Mouse (Mus musculus) T-helper 1 cell (primary cell): ENCODE data around the gene Gm11020.
"Not testable (repeated sequence)": the region's sequence is repeated elsewhere in the genome, so short reads cannot be mapped to it uniquely, and the experiment has no call there.

Experiments
- in situ Hi-C: fragments of 300-600 bp; cut with MboI, MseI; formaldehyde crosslinking; loops from one replicate; pipeline ENCODE4 v1.15.1; 2025; ENCODE audit warnings: high pct_unique_total_duplicates

Gene Gm11020

DNA sequence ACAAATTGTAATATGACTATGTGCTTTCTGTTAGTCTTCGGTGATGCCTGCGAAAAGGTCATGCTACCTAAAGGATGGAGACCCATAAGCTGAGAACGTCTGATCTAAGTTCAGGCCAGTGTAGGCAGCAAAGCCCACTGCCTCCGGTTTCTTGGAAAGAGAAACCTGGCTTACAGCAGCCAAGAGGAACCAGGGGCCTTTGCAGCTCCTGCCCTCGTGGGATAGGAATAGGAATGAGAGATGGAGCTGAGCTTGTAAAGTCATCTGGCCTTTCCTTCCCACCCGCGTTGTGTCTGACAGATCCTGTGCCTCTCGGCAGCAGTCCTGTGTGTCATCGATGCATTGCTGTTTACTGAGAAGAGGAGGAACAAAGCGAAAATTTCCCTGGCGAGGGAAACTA lies at the start of gene Gm11020:
Gene Gm11020, plus strand, starts transcription at position 301 of the 400 bp plus-strand sequence.
- in situ Hi-C loops, result not testable (repeated sequence)

DNA sequence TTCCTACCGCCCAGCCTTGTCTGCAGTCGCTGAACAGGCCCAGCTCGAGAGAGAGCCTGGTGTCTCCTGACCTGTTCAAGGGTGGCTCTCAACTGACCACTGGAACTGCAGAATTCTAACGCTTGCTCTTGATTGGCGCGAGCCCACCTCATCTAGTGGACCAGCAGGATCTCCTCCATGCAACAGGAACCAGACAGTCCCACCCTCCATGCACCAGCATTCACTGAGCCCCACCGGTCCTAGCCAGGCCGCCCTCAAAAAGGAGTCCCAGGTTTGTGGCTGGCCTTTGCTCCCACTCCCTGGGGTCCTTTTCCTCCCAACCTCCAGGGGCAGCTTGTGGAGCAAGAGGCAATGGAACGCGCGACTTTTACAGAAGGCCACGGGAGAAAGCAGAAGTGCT lies 28.3 kb upstream of the Gm11020 start, which contains the start of gene Cmtm2a:
Gene Cmtm2a, minus strand, starts transcription at position 101 of the 400 bp plus-strand sequence.
- in situ Hi-C loops, result not testable (repeated sequence)

DNA sequence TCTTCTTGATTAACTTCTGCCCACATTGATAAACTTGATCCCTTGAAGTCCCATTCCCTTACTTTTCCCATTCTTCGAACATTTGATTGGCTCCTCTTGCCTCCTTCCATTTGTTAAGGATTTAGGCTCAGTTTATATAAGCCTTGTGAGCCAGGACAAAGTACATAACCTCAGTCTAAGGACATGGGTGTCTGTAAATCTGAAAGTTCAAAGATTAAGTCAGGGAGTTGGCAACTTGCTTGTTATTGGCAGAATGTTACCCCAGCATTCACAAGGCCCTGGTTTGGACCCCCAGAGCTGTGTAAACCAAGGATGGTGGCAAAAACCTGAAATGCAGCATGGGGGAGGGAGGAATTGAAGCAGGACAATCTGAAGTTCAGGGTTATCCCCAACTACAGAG lies 27.0 kb upstream of the Gm11020 start:
- in situ Hi-C loops, result no loop called here

DNA sequence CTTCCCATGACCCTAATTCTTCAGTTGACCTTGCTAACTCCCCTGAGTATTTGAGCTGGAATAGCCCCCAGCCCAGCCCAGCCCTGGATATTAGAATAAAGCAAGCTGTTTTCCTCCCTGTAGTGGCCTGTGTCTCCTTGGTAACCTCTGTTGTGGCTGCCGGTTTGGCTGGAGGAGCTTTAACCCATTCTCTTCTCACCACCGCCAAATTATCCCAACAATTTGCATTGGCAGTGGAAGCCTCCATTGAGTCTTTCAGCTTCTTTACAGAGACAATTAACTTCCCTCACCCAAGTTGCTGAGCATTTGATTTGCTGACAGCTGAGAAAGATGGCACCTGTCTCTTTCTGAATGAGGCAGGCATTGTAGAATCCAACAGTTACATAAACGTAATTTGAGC lies 19.8 kb upstream of the Gm11020 start:
- in situ Hi-C loops, result not testable (repeated sequence)

DNA sequence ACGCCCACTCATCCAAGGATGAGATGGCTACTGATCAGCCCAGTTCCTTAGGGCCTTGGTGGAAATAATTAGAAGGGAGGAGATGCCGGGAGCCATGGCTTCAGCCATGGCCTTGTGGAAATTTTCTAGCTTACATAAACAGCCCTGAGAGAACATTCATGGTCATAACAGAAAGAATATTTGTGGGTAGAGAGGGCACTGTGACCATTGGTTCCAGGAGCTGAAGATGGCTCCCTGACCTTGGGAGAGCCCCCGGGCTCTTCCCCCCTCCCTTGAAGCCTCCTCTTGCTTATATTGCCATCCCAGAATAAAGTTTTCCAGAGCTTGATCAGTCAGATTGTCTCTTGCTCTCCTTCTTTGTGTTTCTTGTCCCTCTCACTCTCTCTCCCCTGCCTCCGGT lies 18.8 kb upstream of the Gm11020 start:
- in situ Hi-C loops, result not testable (repeated sequence)

DNA sequence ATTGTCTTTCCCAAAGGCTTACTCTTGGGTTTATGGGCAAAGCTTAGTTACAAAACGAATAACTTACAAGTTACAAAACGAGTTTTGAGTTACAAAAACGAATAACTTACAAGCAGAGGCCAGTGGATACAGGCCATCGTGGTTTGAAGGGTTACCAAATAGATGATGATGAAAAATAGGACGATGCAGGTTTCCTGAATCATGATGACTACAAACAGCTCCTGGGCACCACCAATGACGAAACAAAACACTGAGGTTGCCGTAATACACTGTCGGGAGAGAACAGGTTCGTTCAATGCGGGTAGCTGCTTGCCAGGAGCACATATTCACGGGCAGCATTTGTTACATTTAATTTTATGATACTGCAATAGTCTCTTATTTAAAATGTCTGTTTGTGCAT lies 16.4 kb upstream of the Gm11020 start:
- in situ Hi-C loops, result loop anchor here (5.0 kb wide), 1 partner anchor 38 kb away; no protein-coding TSS in a partner anchor

DNA sequence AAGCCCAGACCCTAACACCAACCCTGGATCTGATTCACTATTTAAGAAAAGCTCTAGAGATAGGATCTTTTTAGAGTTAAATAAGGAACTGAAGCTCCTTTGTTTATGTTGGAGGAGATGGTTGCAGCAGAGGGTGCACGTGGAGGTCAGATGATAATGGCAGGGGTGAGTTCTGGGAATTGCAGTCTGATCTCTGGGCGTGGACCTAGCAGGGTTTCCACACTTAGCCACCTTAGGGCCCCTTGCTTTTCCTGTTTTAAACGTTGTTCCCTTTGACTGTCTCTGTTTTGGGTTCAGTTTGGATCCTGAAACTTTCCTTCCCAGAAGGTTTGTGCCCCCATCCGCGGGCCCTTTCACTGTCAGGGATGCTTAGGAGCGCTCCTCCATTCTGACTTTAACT lies 13.0 kb upstream of the Gm11020 start:
- in situ Hi-C loops, result loop anchor here (5.0 kb wide), 1 partner anchor 41 kb away; no protein-coding TSS in a partner anchor

DNA sequence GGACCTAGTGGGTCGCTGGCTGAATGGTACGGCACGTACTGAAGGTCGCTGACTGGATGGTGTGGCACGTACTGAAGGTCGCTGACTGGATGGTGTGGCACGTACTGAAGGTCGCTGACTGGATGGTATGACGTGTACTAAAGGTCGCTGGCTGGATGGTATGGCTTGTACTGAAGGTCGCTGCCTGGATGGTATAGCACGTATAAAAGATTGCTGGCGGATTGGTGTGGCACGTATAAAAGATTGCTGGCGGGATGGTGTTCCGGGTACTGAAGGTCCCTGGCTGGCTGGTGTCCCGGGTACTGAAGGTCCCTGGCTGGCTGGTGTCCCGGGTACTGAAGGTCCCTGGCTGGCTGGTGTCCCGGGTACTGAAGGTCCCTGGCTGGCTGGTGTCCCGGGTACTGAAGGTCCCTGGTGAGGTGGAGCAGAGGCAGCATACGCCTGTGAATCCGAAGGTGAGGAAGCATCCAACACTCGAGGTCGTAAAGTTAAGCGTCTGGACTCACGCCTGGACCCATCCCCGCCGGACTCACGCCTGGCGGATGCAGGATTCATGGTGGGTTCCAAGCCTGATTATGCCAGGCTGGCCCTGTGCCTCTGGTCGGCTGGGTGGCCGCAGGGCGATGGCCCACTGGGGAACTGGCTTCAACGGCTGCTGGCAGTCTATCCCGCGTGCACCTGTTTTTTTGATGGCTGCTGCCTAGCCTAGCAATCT lies 11.8 kb upstream of the Gm11020 start, which contains the start of the genes Gm45711 and Cmtm1:
Gene Gm45711, minus strand, starts transcription at position 641 of the 715 bp plus-strand sequence.
Gene Cmtm1, minus strand, starts transcription at position 705 of the 715 bp plus-strand sequence.
- in situ Hi-C loops, result loop anchor here (5.0 kb wide), 1 partner anchor 42 kb away; no protein-coding TSS in a partner anchor

DNA sequence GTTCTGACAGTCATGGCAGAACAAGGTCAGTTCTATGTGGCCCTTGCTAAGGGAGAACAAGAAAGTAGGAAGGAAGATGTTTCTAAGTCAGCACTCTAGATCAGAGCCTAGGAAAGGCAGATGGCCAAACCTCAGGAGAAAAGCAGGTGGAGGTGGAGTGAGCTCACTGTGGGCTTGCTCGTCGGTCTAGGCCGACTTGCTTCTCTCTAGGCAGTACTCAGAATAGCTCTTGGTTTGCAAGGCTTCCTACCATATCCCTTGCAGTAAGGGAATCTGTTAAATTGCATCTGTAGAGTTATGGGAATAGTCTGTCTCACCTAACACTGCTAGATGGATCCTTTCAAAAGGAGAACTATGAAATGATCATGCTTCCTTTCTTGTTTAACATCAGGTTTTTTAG lies 9.3 kb upstream of the Gm11020 start:
- in situ Hi-C loops, result not testable (repeated sequence)

DNA sequence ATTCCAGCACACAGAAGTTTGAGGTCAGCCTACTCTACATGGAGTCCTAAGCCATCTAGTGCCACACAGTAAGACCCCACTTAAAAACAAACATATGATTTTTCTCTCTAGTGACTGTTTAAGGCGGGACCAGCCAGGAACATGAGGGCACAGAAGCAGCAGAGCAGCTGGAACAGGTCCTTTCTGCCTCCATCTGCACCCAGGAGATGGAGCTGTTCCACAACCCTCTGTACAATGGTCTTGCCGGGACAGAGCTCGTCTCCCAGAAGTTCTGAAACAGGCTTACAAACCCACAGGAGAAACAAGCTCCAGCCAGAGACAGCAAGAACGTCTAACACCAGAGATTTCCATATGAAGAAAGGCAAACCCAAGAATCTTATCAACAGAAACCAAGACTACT lies 8.1 kb upstream of the Gm11020 start:
- in situ Hi-C loops, result no loop called here

DNA sequence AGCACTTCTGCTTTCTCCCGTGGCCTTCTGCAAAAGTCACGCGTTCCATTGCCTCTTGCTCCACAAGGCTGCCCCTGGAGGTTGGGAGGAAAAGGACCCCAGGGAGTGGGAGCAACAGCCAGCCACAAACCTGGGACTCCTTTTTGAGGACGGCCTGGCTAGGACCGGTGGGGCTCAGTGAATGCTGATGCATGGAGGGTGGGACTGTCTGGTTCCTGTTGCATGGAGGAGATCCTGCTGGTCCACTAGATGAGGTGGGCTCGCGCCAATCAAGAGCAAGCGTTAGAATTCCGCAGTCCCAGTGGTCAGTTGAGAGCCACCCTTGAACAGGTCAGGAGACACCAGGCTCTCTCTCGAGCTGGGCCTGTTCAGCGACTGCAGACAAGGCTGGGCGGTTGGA lies 563 bp downstream of the Gm11020 start, which contains the start of gene Cmtm2b:
Gene Cmtm2b, plus strand, starts transcription at position 301 of the 400 bp plus-strand sequence.
- in situ Hi-C loops, result not testable (repeated sequence)

DNA sequence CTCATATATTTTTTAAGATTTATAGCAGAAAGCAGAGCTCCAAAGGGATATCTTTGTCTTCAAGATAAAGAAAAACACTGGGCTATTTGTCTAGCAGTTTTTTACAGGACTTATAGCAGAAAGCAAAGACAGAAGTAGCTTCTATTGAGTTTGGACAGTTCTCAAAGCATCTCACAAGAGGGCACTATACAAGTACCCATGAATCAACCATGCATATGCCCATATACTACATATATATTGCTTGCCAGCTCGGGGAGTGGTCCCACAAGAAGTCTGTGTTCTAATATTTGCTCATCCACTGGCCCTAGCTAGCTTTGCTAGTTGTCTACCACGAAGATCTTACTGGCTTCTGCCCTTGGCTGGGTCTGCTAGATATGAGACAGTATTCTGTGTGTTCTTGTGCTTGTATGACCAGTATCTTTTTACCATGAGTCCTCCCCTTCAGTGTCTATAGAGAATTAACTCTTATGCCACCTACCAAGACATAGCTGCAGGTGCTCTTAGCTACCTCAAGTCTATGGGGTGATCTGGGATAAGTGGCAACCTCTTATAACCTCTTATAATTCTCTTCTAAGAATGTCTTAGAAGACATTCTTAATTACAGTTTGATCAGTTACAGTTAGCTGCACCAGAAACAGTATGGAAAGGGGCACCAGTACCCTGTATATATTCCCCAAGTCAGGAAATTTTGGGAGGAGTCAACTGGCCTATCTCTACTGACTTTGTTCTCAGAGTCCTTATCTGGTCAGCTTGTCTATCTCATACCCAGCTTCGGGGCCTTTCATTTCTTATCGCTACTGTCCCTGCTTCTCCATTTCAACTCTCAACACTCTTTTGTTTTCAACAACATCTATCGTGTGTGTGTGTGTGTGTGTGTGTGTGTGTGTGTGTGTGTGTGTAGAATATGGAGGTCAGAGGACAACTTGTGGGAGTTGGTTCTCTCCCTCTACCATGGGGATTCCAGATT lies 11.6 kb downstream of the Gm11020 start:
- in situ Hi-C loops, result no loop called here

DNA sequence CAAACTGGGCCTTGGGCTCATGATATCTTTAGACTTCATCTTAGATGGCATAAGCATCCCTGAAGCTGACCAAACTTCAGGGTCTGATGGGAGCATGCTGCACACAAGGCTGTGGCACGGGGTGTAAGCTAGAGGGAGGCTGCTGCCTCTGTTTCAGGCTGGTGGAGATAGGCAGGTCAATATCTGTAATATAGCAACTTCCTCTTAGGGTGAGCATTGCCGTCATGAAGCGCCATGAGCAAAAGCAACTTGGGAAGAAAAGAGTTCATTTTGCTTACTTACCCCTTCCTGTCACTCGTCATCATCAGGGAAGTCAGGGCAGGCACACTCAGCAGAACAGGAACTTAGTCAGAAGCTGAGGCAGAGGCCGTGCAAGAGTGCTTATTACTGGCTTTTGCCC lies 12.4 kb downstream of the Gm11020 start:
- in situ Hi-C loops, result no loop called here

DNA sequence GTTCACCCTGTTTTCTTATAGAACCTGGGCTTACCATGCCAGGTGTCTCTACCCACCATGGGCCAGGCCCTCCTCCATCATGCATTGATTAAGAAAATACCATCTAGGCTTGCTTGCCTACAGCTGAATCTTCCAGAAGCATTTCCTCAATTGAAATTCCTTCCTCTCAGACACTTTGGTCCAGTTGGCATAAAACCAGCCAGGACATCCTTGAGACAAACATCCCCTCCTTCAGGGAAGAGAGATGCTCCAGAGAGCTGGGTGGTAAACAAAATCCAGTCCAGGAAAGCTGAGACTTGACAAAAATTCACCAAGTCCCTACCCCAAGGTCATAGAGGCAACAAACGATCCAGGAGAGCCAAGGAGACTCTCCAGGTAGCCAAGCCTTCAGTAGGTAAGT lies 12.8 kb downstream of the Gm11020 start:
- in situ Hi-C loops, result no loop called here

DNA sequence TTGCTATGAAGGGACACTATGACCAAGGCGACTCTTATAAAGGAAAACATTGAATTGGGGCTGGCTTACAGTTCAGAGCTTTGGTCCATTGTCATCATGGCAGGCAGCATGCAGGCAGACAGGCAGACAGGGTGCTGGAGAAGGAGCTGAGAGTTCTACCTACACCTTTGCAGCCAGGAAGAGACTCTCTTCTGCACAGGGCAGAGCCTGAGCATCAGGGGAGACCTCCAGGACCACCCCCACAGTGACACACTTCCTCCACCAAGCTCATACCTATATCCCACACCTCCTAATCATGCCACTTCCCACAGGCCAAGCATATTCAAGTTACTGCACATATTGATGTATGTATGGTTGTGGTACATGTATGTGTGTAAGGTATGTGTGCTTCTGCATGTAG lies 15.4 kb downstream of the Gm11020 start:
- in situ Hi-C loops, result no loop called here

DNA sequence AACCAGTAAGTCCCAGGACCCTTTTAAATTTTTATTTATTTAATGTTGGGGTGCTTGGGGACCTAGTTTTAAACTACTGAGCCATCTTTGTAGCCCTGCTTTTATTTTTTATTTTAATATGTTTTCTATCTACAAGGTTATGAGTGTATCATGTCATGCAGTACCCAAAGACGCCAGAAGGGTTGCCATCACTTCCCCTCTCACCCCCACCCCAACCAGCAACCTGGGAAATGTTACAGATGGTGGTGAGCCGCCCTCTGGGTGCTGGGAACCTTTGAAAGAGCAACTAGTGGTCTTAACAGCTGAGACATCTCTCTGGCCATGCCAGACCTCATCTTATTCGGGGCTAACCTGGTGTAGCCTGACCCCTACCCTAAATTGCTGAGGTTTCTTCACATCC lies 16.5 kb downstream of the Gm11020 start:
- in situ Hi-C loops, result no loop called here

DNA sequence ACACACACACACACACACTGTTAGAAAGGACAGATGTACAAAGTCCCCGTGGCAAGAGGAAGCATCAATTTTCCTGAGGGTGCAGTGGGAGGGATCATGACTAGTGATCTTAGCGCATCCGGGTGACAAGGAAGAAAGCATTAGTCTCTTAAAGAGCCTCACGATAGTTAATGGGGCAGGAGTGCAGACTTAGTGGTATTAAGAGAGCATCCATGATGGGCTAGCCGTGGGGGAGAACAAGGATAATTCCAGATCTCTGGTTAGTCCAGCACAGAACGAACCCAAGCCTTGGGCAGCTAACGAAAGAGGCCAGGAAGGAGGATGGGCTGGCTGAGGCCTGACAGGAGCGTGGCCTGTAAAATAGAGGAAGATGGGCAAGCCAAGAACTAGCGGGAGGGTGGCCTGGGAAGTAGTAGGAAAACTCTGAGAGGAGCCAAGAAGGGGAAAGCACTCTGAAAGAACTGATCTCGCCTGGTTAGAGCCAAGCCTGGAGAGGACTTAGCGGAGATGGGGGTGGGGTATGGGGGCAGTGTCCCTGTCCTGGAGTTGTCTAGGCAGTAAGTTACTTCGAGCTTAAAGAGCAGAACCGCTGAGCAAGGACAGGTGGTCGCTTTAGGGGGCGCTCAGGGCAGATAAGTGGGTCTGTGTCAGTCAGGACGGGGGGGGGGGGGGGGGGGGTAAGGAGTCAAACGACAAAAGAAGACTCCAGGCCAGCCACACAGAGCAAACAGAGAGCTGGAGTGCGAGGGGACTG lies 18.0 kb downstream of the Gm11020 start, which contains the start of gene Cmtm3:
Gene Cmtm3, plus strand, starts transcription at position 182 of the 754 bp plus-strand sequence.
- in situ Hi-C loops, result no loop called here

DNA sequence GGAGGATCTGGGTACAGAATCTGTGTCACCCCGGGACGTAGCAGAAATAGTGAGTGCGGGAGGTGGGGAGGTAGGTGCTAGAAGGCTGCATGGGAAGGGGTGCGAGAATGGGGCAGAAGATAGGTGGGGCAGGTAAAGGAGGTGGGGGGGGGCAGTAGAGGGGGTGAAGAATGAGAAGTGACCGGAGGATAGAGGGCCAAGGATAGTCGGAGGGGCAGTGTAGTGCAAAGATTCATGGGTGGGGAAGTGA lies 18.5 kb downstream of the Gm11020 start:
- in situ Hi-C loops, result loop anchor here (5.0 kb wide), 2 partner anchors 62 to 102 kb away; partner anchors contain the start of gene Dync1li2

DNA sequence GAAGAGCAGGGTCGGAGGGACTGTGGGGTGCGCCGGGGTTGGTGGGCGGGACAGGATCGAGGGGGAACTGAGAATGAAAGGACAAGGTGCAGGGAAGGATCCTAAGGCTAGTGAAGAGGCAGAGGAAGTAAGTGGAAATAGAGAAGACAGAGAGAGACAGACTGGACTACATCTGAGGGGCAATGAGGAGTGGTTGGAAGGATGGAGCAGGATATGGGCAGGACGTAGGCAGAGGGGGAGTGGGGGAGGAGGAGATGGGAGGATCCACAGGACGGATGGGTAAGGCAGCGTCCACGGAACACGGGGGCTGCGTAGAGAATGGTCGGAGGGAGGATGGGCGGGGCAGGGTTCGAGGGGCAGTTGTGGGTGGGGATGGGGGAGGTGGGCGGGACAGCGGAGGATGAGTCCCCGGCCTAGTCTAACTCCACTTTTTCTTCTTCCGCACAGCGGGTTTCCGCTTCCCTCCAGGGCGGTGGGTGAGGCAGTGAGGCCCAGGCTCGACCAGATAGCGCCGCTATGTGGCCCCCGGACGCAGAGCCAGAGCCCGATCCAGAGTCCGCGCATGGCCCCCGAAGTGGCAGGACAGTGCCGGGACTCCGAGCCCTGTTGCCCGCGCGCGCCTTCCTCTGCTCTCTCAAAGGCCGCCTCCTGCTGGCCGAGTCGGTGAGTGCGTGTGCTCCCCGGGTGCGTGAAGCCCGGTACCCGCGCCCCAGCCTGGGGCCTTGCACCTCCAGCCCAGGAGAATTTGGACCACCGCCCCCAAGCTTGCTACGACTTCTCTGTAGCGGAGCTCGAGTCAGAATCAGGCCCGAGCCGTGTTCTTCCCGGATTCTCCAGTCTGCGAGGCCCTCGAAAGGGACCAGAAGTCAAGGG lies 19.1 kb downstream of the Gm11020 start:
- in situ Hi-C loops, result loop anchor here (5.0 kb wide), 2 partner anchors 62 to 102 kb away; partner anchors contain the start of gene Dync1li2

DNA sequence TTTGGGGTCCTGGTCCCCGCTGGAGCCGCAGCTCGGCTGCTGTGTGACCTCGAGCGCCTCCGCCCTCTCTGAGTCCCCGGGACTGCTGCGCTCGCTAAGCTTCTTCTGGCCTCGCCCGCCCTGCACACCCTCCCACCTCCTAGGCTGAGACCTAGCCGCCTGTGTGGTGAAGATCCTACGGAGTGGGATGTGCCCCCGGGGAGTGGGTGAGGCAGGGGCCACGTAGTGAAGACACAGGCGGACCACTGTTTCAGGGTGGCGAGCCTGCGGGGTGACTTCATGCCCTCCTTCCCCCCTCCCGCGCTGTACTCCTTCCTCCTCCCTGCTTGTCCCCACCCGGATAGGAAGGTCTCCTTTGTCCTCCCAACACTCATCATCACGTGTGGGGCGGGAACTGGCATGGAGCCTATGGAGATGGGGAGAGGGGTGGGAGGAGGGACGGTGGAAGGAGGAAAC lies 19.8 kb downstream of the Gm11020 start:
- in situ Hi-C loops, result loop anchor here (5.0 kb wide), 2 partner anchors 61 to 101 kb away; partner anchors contain the start of gene Dync1li2
